Mouse (Mus musculus) liver, adult 2 months (tissue): ENCODE results near the gene Xlr5c.

Source experiments
- CTCF ChIP-seq: fragments of 200-500 bp; IDR thresholded peaks from 2 replicates; pipeline ENCODE4 v1.5.1; 2011; ENCODE audit warnings: low read depth, low read length, control low read depth
- POLR2A ChIP-seq: fragments of 200-500 bp; IDR thresholded peaks from 2 replicates; pipeline ENCODE4 v1.6.1; 2011; ENCODE audit warnings: low read length, control low read depth; ENCODE audit not compliant: insufficient read depth; ENCODE audit errors: extremely low read depth

- TF ChIP-seq POLR2A (no peak), CTCF (no peak)
Measured at GRCm38 (mm10) chrX:73341473-73341872, 48.7 kb upstream of the Xlr5c start.
